Mouse (Mus musculus): ENCODE results near the gene Cckbr.

- no peak for TF ChIP-seq GATA1 (IDR thresholded peaks at IDR 0.05; ENCODE audit: low read length)
- TF ChIP-seq TAL1 (IDR thresholded peaks at IDR 0.05; ENCODE audit: low read length), result no peak
Observed at GRCm38 (mm10) chr7:105480561-105481504, 55.3 kb downstream of the Cckbr start.

Measured in erythroblast, embryonic 14.5 days (primary cell).